Mouse (Mus musculus) limb, embryonic 12.5 days (tissue): Measurements from ENCODE around the gene Lrrc4. TPM values are rescaled to one million over a fixed set of nuclear protein-coding genes. Genes with fewer than 3 reads are reported as not detected.
A peak's percentile ranks its signal among the peaks of the same experiment; 100 is the strongest.

Experiments used
- ATAC-seq: fragments of 200-750 bp; cut with Nextera tagmentation; 2 replicates; pipeline ENCODE4 v1.8.0; 2017; ENCODE audit warnings: low read depth, moderate TSS enrichment; ENCODE audit not compliant: insufficient number of reproducible peaks, insufficient read depth, low FRiP score, low TSS enrichment
- H3K27ac ChIP-seq: fragments of 300-500 bp; sonication (generic); 2 replicates; pipeline ENCODE4 v1.5.1; 2016; ENCODE audit warnings: mild to moderate bottlenecking, moderate library complexity
- H3K27me3 ChIP-seq: fragments of 300-500 bp; sonication (generic); 2 replicates; pipeline ENCODE4 v1.6.1; 2016; ENCODE audit warnings: mild to moderate bottlenecking, moderate library complexity
- H3K36me3 ChIP-seq: fragments of 300-500 bp; sonication (generic); 2 replicates; pipeline ENCODE4 v1.6.1; 2016; ENCODE audit warnings: mild to moderate bottlenecking, moderate library complexity
- H3K4me1 ChIP-seq: fragments of 300-500 bp; sonication (generic); replicated peaks from 2 replicates; pipeline ENCODE4 v1.6.1; 2016
- H3K4me2 ChIP-seq: fragments of 300-500 bp; sonication (generic); 2 replicates; pipeline ENCODE4 v1.6.1; 2016; ENCODE audit warnings: mild to moderate bottlenecking, moderate library complexity
- H3K4me3 ChIP-seq: fragments of 300-500 bp; sonication (generic); replicated peaks from 2 replicates; pipeline ENCODE4 v1.5.1; 2016; ENCODE audit warnings: mild to moderate bottlenecking
- H3K9ac ChIP-seq: fragments of 300-500 bp; sonication (generic); replicated peaks from 2 replicates; pipeline ENCODE4 v1.6.1; 2016; ENCODE audit warnings: mild to moderate bottlenecking, moderate library complexity
- H3K9me3 ChIP-seq: fragments of 300-500 bp; sonication (generic); 2 replicates; pipeline ENCODE4 v1.6.1; 2016; ENCODE audit warnings: mild to moderate bottlenecking, moderate library complexity
- WGBS: fragments of 180-500 bp; shearing (Covaris S2); methylation state at CpG from one replicate; pipeline ENCODE4 v1.1.7; 2016; 5-methylcytosine and 5-hydroxymethylcytosine counted together
- polyA plus RNA-seq: library from polyadenylated mRNA; unstranded; fragments of >200 nt; fragmentation: Nextera tagmentation; extraction: Ambion mirVana; gene quantifications from 2 replicates; pipeline ENCODE4 v1.2.1, GENCODE M21; 2016

Gene Lrrc4
- polyA plus RNA-seq, 1 experiment from 2014 or later: 0.50 TPM

DNA sequence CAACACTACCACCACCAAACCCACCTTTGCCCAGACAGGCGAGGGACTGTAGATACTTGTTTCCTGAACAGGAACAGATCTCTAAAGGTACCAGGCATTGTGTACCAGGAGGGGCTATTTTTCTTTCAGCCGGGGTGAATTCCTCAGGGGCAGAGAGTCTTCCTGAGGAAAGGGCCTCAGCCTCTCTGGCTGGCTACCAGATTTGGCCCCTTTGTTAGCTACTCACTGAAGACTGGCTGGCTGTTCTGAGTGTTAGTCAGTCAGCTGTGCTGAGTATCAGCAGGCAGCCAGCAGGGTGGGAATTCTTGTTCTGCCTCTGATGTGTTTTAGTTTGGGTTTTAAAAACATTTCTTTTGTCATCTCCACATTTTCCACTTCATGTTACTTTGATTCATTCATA, 198.4 kb downstream of the Lrrc4 start:
- H3K27me3 ChIP-seq: no peaks in the 10 kb centered on the region
- H3K9me3 ChIP-seq: no peaks in the 10 kb centered on the region
- peaks cover 5% of the 10 kb centered on the region; the same call in 1 of the 2 replicates for H3K36me3 ChIP-seq
- 0 out of 2 replicates have a peak overlapping the region, but pooled peaks have one; percentile 26 for H3K27ac ChIP-seq
- no peak overlapping the region for H3K4me2 ChIP-seq
- 57% methylated on average over 2 of the region's 2 CpGs for whole genome bisulfite sequencing
- no peak for ATAC-seq
- peaks cover 13% of the 10 kb centered on the region; the same call in 1 of the 2 replicates for H3K4me1 ChIP-seq
- no peak overlapping the region for H3K4me3 ChIP-seq
- no peak overlapping the region for H3K9ac ChIP-seq

DNA sequence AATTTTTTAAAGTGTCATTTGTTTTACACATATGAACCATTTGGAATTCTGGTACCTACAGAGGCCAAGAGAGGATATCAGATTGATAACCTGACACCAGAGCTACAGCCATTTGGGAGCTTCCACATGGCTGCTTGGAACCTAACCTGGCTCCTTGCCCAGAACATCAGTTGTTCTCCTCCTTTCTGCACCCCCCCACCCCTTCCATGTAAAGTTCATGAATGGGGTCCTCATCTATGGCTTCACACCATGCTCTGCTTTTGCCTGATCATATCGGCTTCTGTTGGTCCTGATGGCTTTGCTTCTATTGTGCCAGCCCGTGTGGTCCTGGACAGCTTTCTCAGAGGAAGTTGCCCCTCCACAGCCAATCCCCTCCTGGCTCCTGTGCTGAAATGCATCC, 200.6 kb downstream of the Lrrc4 start:
- WGBS: 85% methylated on average over 2 of the region's 2 CpGs
- Histone ChIP-seq H3K9ac (no peak overlapping the region), H3K27ac (no peak overlapping the region), H3K4me1 (peaks cover 9% of the 10 kb centered on the region; the same call in 1 of the 2 replicates), H3K27me3 (no peaks in the 10 kb centered on the region), H3K36me3 (peaks cover 15% of the 10 kb centered on the region), H3K9me3 (no peaks in the 10 kb centered on the region), H3K4me3 (no peak overlapping the region), H3K4me2 (no peak overlapping the region)
- ATAC-seq: no peak

DNA sequence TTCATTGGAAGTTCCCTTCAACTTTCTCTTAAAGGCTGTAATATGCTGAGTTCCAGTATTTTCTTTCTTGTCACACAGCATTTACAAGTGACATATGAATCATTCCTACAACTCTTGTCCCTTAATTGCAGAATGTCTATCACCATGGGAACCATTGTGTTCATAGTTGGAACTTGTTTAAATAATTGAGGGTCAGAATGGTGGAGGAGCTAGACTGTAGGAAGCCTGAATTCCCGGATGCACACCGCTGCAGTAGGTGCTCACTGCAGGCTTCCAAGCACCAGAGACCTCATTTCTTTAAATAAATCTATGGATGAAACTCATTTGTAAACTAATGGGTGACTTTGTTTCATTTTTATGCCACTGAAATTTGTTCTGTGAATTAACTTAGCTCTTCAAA, 201.7 kb downstream of the Lrrc4 start:
- no peak overlapping the region for H3K4me2 ChIP-seq
- ATAC-seq: no peak
- no peak overlapping the region for H3K4me3 ChIP-seq
- H3K27me3 ChIP-seq: no peaks in the 10 kb centered on the region
- H3K36me3 ChIP-seq: peaks cover 15% of the 10 kb centered on the region
- peaks cover 7% of the 10 kb centered on the region; the same call in 1 of the 2 replicates for H3K4me1 ChIP-seq
- WGBS: 85% methylated on average over 2 of the region's 2 CpGs
- no peak overlapping the region for H3K27ac ChIP-seq
- no peak overlapping the region for H3K9ac ChIP-seq
- H3K9me3 ChIP-seq: no peaks in the 10 kb centered on the region

DNA sequence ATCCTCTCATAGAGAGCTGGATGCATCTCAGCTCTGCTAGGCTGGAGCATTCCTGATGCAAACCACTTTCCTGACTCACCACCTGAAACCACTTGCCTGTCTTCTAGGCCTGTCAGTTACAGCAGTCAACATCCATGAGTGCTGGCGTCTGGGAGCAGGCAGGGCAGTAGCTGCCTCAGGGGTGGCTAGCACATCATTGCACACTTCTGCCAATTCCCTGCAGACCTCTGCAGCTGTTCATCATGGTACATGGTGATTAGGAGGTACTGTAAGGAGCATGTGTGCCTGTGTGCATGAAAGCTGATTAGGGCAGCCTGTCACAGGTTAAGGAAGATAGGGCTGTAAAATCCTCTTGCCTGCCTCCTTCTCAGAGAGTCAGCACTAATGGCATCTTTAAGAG, 203.1 kb downstream of the Lrrc4 start:
- peaks cover 4% of the 10 kb centered on the region; the same call in 1 of the 2 replicates for H3K4me1 ChIP-seq
- peaks cover 15% of the 10 kb centered on the region for H3K36me3 ChIP-seq
- WGBS: 52% methylated on average over 1 of the region's 1 CpGs
- H3K9ac ChIP-seq: no peak overlapping the region
- no peak overlapping the region for H3K27ac ChIP-seq
- H3K9me3 ChIP-seq: no peaks in the 10 kb centered on the region
- H3K27me3 ChIP-seq: no peaks in the 10 kb centered on the region
- no peak overlapping the region for H3K4me3 ChIP-seq
- no peak overlapping the region for H3K4me2 ChIP-seq
- no peak for ATAC-seq

DNA sequence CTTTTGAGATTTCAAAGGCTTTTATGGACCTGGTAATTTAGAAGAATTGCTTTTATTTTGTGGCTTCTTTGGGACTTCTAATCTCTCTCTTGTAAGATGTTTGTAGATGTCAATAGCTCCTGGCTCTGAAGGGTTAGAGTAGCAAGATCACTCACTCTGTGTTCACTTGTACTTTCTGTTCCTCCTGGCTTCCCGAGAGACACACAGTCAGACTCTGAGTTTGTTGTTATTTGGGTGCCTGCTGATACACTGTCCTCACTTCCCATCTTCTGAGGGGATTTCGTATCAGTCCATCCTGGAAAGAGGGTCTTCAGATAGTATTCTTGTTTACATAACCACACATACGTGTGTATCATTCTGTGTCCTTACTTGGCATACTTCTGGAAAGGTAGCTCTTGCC, 208.6 kb downstream of the Lrrc4 start:
- no peak for ATAC-seq
- Histone ChIP-seq H3K4me1 (peaks cover 11% of the 10 kb centered on the region), H3K27ac (no peak overlapping the region), H3K9me3 (no peaks in the 10 kb centered on the region), H3K4me2 (no peak overlapping the region), H3K9ac (no peak overlapping the region), H3K27me3 (no peaks in the 10 kb centered on the region), H3K4me3 (no peak overlapping the region), H3K36me3 (peaks cover 10% of the 10 kb centered on the region)
- WGBS: 79% methylated on average over 3 of the region's 3 CpGs

DNA sequence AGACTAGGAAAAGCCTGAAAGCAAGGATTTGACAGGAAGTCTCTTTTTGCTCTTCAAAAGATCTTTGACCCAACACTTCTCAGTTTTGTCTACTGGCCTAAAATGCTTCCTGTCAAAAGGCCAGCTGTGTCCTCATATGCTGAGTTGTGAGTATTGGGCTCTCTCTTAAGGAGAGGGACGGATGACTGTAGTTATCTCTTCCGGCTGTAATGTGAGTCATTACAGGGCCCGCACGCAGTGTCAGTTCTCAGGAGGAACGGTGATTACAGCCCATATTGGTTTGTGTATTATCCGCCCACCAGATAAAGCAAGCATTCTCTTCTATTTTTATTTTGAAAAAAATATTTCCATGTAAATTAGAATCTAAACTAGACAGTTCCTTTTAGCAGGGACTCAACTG, 209.0 kb downstream of the Lrrc4 start:
- H3K4me1 ChIP-seq: peaks cover 14% of the 10 kb centered on the region
- H3K4me3 ChIP-seq: no peak overlapping the region
- 71% methylated on average over 6 of the region's 6 CpGs for WGBS
- no peaks in the 10 kb centered on the region for H3K9me3 ChIP-seq
- H3K27ac ChIP-seq: no peak overlapping the region
- H3K27me3 ChIP-seq: no peaks in the 10 kb centered on the region
- no peak for ATAC-seq
- H3K4me2 ChIP-seq: no peak overlapping the region
- H3K36me3 ChIP-seq: peaks cover 10% of the 10 kb centered on the region
- H3K9ac ChIP-seq: no peak overlapping the region

DNA sequence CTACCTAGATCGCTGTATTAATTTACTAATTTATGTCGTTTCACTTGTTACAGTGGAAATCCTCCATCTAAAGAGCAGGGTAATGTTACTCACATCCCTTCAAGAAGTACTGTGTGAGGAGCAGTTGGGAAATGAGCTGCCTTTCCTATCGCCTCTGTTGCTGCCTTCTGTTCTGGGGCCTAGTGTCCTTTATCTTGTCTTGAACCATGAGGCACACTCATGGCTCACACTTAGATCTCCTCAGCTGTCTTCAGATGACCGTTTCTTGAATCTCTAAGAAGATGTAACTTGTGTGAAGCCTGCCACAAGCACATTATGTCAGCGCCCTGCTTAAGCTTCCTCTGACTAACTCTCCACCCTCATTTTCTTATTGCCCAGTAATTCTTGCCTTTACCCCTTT, 209.6 kb downstream of the Lrrc4 start:
- Histone ChIP-seq H3K9me3 (no peaks in the 10 kb centered on the region), H3K4me2 (no peak overlapping the region), H3K27me3 (no peaks in the 10 kb centered on the region), H3K9ac (no peak overlapping the region), H3K36me3 (peaks cover 7% of the 10 kb centered on the region; the same call in 1 of the 2 replicates), H3K4me1 (peaks cover 14% of the 10 kb centered on the region), H3K27ac (no peak overlapping the region), H3K4me3 (no peak overlapping the region)
- 91% methylated on average over 5 of the region's 5 CpGs for WGBS
- no peak for ATAC-seq

DNA sequence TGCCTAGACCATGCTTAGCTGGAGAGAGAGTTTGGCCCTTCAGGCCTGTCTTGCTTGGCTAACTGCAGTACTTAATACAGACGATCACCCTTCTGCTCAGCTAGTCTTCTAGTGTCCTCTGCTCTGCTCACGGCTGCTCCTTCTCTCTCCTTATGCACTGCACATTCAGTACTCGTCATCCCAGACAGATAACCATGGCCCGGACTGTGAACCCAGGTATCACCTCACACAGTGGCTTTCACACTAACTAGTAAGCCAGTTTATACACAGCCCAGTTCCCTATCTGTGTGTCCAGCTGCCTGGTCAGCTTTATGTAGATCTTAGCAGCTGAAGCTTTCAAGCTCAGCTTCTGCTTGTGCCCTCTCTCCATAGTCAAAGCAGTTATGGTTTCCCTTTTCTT, 210.1 kb downstream of the Lrrc4 start:
- no peaks in the 10 kb centered on the region for H3K27me3 ChIP-seq
- no peak overlapping the region for H3K4me2 ChIP-seq
- no peak overlapping the region for H3K27ac ChIP-seq
- peaks cover 14% of the 10 kb centered on the region for H3K4me1 ChIP-seq
- H3K9ac ChIP-seq: no peak overlapping the region
- ATAC-seq: no peak
- H3K4me3 ChIP-seq: no peak overlapping the region
- WGBS: 84% methylated on average over 4 of the region's 4 CpGs
- H3K9me3 ChIP-seq: no peaks in the 10 kb centered on the region
- H3K36me3 ChIP-seq: peaks cover 6% of the 10 kb centered on the region; the same call in 1 of the 2 replicates

DNA sequence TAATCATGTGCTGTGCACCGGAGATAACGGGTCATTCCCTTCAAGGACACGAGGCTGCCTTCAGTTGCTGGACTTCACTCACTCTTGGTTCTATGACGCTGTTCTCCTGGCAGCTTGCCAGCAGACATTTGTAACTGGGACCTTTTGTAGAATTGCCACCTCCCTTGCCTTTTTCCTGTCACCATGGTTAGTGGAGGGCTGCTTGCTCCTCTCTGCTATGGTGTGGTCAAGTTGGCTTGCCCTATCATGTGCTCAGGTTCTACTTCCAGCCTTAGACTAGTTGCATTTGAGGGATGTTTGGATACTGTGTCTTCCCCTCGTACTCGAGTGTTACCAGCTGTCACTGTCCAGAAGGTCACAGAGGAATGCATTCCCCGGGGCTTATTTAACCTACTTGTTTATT, 212.8 kb downstream of the Lrrc4 start:
- no peak overlapping the region for H3K27ac ChIP-seq
- no peaks in the 10 kb centered on the region for H3K27me3 ChIP-seq
- no peak for ATAC-seq
- peaks cover 22% of the 10 kb centered on the region for H3K4me1 ChIP-seq
- 45% methylated on average over 7 of the region's 7 CpGs for WGBS
- H3K9ac ChIP-seq: no peak overlapping the region
- no peak overlapping the region for H3K4me3 ChIP-seq
- no peaks in the 10 kb centered on the region for H3K9me3 ChIP-seq
- no peak overlapping the region for H3K4me2 ChIP-seq
- H3K36me3 ChIP-seq: no peaks in the 10 kb centered on the region

DNA sequence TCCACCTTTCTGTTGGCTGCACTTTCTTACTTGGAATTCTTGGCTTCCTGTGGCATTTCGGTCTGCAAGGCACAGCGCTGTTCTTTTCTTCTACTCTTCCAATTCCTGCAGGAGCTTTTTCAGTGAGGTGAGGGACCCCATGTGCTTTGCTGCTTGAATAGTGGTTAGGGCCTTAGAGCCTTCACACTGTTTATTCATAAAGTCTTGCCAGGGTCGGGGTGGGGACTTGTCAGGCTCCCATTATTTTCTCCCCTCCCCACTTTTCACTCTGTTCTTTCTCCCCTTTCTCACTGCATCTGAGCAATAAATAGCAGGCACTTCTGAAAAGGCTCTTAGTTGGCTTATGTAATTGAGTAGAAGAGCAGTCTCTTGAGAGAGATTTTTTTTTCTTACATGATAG, 213.2 kb downstream of the Lrrc4 start:
- Histone ChIP-seq H3K27me3 (no peaks in the 10 kb centered on the region), H3K27ac (peak overlapping the region; percentile 41; the same call in 1 of the 2 replicates), H3K36me3 (no peaks in the 10 kb centered on the region), H3K4me2 (no peak overlapping the region), H3K9me3 (no peaks in the 10 kb centered on the region), H3K4me3 (no peak overlapping the region), H3K9ac (no peak overlapping the region), H3K4me1 (peaks cover 24% of the 10 kb centered on the region)
- ATAC-seq: no peak
- WGBS: 72% methylated on average over 3 of the region's 3 CpGs

DNA sequence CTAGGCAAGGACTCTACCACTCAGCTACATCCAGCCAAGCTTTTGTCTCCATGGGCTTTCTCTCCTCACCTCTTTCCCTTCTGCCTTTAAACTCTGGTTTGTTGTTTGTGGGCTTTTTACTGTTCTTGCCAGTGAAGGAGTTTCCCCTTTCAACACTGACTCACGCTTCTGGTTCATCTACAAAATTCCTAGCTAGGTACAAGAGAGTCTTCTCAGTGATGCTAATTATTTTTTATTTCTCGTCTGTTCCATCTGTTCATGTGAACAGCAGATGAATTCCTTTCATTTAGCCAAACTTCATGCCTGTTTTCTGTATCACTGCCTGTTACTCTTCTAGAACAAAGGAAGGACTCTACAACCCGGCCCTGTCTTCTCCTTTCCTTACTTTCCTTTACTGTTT, 215.6 kb downstream of the Lrrc4 start:
- H3K9me3 ChIP-seq: no peaks in the 10 kb centered on the region
- peaks cover 26% of the 10 kb centered on the region for H3K4me1 ChIP-seq
- no peak overlapping the region for H3K4me3 ChIP-seq
- no peak overlapping the region for H3K9ac ChIP-seq
- 0 out of 2 replicates have a peak overlapping the region, but pooled peaks have one; percentile 53 for H3K27ac ChIP-seq
- ATAC-seq: no peak
- H3K36me3 ChIP-seq: no peaks in the 10 kb centered on the region
- WGBS: 56% methylated on average over 3 of the region's 3 CpGs
- H3K4me2 ChIP-seq: no peak overlapping the region
- no peaks in the 10 kb centered on the region for H3K27me3 ChIP-seq

DNA sequence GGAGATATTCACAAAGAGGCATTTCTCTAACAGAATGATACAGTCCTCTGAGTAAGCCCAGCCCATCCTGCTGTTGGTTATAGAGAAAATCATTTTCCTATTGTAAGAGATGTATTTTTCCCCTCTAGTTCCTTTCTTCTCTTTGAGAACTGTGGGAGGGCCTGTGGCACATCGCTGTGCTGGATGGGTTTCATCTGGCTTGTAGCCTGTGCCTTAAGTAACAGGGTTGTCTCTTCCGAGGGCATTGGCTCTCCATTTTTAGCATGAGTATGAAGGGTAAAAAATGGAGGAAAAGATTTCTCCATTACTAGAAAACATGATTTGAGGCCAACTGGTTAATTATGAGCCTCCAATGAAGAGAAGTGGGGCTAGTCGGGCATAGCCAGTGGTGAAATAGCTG, 216.1 kb downstream of the Lrrc4 start:
- no peaks in the 10 kb centered on the region for H3K27me3 ChIP-seq
- peaks cover 26% of the 10 kb centered on the region for H3K4me1 ChIP-seq
- 90% methylated on average over 3 of the region's 3 CpGs for WGBS
- no peak overlapping the region for H3K4me2 ChIP-seq
- ATAC-seq: no peak
- no peak overlapping the region for H3K9ac ChIP-seq
- no peaks in the 10 kb centered on the region for H3K36me3 ChIP-seq
- no peak overlapping the region for H3K27ac ChIP-seq
- H3K9me3 ChIP-seq: no peaks in the 10 kb centered on the region
- H3K4me3 ChIP-seq: no peak overlapping the region
